Mouse (Mus musculus) limb, embryonic 13.5 days (tissue): Measurements from ENCODE around the gene Cerk. TPM values are rescaled to one million over a fixed set of nuclear protein-coding genes. Genes with fewer than 3 reads are reported as not detected.

Experiments
- polyA plus RNA-seq: library from polyadenylated mRNA; unstranded; fragments of >200 nt; fragmentation: Nextera tagmentation; extraction: Ambion mirVana; gene quantifications from 2 replicates; pipeline ENCODE4 v1.2.1, GENCODE M21; 2015

The Cerk gene
- polyA plus RNA-seq, 1 experiment from 2014 or later, result 18.6 TPM

Other genes starting within 250 kb of the Cerk start
- 2.0 TPM in 2 replicates for gene Celsr1, start 152.4 kb downstream of the Cerk start, polyA plus RNA-seq
- 15.0 and 15.3 TPM in 2 replicates for gene Gramd4, start 128.4 kb downstream of the Cerk start, polyA plus RNA-seq
- gene Tbc1d22a, start 28.3 kb upstream of the Cerk start, polyA plus RNA-seq, result 12.5 and 13.5 TPM in 2 replicates